Mouse (Mus musculus): ENCODE results near the gene Trim7.
"Not testable (repeated sequence)": the region's sequence is repeated elsewhere in the genome, so short reads cannot be mapped to it uniquely, and the experiment has no call there.

Trim7 gene

GRCm38 (mm10) chr11:48825979-48826751, at the start of gene Trim7, which contains the start of gene Gm12184:
Gene Trim7 (plus strand): TSS chr11:48826140.
Gene Gm12184 (minus strand): TSS chr11:48826655.
- not testable (repeated sequence) for DNase-seq (ENCODE audit: low spot score)

DNA sequence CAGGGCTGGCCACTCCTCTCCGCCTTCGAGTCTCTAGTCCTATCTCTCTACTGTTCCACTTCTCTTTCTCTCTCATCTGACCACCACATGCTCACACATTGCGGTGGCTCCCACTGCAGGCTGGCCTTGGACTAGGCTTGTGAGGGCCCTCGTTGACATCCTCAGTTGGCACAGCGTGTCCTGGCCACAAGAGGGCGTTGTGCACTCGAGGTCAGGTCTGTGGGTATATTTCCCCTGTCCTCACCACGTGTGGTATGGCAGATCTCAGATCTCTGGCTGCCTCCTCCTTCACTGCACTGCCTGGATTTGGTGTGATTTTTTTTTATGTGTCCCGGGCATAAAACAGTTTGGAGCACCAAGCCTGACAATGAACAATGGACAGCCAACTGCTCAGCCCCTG, 49.3 kb upstream of the Trim7 start:
- no peak for DNase-seq (ENCODE audit: low spot score)

- DNase-seq (ENCODE audit: low spot score): no peak
Observed at GRCm38 (mm10) chr11:48777303-48777702, 48.6 kb upstream of the Trim7 start.

DNA sequence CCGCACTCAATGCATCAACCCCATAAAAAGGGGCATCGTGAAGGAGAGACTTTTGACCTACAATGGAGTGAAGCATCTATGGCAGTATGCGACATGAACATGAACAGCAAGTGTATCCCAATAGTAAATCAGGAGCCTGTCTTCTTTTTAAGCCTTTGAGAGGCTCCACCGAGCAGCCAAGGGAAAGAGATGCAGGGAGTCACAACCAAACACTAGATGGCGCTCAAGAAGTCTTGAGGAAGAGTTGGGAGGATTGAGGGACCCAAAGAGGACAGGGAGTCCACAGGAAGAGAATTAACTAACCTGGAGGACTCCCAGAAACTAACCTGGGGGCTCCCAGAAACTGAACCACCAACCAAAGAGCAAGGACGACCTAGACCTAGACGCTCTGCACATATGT, 46.5 kb upstream of the Trim7 start:
- DNase-seq (ENCODE audit: low spot score): no peak

- no peak for DNase-seq (ENCODE audit: low spot score)
Observed at GRCm38 (mm10) chr11:48782243-48782642, 43.7 kb upstream of the Trim7 start.

DNA sequence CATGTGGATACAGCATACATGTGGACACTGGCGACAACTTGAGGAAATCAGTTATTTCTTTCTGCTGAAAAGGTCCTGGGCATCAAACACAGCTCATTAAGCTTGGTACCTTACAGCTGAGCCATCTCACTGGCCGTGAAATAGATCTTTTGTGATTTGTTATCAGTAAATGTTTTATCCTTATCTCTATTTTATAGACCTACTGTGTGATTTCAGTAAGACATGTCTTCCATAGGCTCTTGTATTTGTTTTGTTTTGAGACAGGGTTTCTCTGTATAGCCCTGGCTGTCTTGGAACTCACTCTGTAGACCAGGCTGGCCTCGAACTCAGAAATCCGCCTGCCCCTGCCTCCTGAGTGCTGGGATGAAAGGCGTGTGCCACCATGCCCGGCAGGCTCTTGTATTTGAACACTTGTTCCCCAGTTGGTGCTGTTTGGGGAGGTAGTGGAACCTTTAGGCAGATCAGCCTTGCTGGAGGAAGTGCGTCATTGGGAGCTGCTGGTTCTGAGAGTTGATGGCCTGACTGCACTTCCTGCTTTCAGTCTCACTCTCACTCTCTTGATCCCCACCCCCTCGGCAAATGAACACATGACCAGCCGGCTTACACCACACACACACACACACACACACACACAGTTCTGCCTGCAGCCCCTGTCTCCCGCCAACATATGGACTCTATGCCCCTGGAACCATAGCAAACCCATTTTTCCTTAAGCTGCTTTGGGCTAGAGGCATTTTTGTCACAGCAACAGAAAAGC, 38.3 kb upstream of the Trim7 start:
- no peak for DNase-seq (ENCODE audit: low spot score)

- no peak for DNase-seq (ENCODE audit: low spot score)
Observed at GRCm38 (mm10) chr11:48788311-48789089, 37.4 kb upstream of the Trim7 start.

DNA sequence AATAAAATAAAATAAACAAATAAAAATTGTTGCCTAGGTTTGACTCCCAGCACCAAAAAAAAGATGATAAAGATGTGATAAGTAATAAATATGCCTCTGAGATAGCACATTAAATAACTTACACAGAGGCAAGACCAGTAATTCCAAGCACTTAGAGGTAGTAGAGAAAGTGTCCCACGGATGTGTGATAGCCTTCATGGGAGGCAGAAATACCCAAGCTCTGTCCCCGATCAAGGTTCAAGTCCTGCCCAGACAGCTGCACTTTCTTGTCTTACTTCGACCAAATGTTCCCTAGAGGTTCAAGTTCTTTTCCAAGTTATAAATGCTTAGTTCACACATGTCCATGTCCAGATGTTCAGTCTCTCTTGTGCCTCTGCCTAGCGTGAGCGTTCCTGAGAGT, 36.7 kb upstream of the Trim7 start:
- no peak for DNase-seq (ENCODE audit: low spot score)

GRCm38 (mm10) chr11:48789973-48790823, 35.7 kb upstream of the Trim7 start:
- DNase-seq (ENCODE audit: low spot score): peak; percentile 73

DNA sequence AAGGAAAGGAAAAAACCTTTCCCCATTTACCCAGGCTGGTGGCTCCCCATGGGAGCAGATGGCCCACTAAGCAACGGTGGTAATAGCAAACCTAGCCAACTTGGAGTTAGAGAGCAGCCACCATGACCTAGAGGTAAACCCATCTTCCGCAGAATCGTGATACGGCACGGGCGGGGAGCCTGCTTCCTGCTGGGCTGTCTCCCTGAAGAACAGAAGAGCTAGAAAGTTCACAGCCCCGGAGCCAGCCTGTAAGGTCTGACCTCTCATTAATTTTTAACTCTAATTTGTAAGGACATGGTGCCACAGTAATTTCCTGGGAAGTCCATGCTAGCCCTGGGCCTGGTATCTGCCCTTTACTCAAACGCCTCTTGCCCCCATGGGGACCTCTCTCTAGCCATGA, 35.0 kb upstream of the Trim7 start:
- no peak for DNase-seq (ENCODE audit: low spot score)

DNA sequence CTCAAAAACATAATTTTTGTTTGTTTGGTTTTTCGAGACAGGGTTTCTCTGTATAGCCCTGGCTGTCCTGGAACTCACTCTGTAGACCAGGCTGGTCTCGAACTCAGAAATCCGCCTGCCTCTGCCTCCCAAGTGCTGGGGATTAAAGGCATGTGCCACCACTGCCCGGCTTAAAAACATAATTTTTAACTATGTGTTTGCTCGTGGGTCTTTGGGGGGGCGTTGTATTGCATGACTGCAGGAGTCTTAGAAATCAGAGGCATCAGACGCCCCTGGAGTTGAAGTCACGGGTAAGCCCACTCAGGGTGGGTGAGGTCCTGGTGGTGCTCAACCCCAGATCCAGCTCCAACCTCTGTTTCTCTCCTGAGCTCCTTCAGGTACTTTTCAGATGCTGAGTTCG, 34.0 kb upstream of the Trim7 start:
- DNase-seq (ENCODE audit: low spot score): not testable (repeated sequence)

DNA sequence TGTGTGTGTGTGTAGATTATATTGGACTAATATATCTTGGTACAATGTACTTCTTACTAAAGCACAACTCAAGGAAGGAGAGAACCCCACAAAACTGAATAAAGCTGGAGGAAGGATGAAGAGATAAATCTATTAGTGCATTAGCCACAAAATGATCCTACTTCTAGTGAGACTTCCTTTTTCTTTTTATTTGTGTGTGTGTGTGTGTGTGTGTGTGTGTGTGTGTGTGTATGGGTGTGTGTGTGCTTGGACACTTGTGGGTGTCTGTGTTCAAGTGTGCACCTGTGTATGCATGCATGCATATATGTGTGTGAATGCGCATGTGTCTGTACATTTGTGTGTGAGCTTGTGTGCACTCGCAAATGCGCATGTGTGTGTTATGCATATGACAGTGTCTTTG, 32.8 kb upstream of the Trim7 start:
- no peak for DNase-seq (ENCODE audit: low spot score)

DNA sequence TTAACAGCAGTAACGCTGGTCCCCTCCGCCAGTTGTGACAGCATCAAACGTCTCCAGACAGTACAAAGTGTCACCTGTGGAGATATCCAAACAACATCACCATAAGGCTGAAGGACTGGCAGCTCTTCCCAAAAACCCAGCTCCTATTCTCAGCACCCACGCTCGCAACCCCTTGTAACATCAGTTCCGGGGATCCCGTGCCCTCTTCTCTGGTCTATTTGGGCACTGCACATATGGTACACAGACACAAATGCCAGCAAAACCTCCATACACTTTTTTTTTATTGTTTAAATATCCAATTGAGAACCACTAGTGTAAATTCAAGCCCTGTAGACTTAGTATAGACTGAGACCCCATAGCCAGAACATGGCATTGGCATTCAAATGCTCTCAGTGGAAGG, 30.7 kb upstream of the Trim7 start:
- no peak for DNase-seq (ENCODE audit: low spot score)

DNA sequence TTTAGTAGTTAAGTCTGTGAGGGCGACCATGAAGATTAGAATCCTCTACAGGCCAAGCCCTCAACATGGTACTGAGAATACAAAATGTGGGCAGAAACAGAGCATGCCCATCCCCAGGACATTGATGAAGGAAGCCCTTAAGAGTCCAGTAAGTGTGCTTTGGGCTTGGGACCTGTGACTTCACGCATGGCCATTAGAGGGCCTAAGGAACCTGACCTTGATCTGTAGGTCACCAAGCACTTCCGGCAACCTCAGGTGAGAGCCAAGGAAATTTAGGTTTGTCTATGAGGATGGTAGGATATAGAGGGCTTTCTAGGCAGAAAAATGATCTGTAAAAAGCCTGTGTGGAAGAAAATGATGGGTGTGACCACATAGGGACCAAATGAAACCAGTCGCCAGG, 29.6 kb upstream of the Trim7 start:
- DNase-seq (ENCODE audit: low spot score): no peak

DNA sequence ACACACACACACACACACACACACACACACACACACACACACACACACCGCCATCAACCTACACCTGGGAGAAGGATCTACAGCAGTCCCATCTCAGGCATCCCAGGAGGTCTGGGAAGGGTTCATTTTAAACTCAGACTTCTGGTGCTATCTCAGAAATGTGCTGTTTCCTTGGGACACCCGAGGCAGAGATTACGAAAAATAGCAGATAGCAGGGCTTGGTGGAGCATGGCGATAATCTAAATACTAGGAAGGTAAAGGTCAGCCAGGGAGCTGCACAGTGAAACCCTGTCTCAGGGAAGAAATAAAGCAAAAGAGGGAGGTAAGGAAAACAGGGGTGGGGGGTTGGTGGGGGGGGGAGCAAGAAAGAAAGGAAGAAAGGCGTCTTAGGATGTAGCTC, 28.7 kb upstream of the Trim7 start:
- DNase-seq (ENCODE audit: low spot score): no peak

GRCm38 (mm10) chr11:48798308-48798707, 27.6 kb upstream of the Trim7 start:
- DNase-seq (ENCODE audit: low spot score): no peak

DNA sequence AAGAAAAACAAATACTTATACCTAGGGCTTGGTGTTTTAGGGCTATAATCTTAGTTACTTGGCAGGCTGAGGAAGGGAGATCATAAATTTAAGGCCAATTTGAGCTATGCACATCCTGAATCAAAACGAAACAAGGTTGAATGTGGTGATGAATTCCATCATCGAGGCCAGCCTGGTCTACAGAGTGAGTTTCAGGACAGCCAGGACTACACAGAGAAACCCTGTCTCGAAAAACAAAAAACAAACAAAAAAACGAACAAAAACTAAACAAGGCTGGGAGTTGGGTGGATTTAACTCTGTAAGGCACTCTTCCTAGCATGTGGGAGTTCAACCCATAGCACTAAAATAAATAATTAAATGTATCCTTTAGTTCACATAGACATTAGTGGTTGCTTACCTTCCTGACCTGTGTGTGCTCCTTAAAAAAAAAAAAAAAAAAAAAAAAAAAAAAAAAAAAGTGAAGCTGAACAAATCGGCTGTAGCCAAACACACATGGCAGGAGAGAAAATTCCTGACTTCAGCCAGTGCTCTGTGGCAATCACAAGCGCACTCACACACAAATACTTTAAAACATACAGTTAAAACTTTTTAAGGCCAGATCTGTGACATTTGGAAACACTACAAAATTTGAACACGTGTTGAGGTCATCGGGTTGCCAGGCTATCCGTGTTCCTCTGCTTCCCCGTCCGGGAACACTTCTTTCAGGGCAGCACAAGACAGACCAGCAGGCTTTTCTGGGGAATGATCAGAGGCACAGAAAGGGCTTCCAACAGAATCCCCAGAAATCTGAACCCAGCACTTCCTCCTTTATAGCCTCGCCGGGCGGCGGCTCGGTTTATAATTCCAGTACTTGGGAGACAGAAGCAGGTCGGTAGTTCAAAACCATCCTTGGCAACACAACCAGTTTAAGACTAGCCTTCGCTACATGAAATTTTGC, 26.7 kb upstream of the Trim7 start:
- DNase-seq (ENCODE audit: low spot score): no peak

DNA sequence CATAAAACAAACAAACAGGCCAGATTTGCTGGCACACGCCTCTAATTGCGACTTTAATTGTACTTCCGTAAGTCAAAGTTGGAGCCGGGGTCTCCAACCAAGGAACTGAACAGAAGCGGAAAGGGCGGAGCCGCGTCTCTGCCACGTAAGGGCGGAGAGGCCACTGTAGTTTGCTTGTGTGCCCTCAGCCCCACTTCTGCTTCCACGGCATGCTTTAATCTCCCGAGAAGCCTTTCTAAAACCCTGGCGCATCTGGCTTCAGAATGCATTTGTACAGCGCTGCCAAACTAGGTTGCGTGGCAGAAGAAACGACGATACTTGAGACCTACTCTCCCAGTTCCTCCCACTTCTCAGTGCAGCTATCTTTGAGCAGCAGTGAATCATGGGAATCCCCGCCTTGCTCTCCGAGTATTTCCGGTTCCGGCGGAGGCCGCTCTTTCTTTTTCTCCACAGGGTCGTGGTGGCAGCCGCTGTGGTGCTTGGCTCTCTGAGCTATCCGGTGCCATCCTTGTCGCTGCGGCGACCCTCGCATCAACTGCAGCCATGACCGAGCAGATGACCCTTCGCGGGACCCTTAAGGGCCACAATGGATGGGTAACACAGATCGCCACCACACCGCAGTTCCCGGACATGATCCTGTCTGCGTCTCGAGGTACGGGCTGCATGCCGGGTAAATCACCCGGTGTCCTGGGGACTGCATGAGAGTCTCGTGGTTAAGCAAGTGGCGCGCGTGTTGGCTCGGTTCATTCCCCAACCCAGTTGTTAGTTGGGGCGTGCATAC, 25.8 kb upstream of the Trim7 start, which contains the start of gene Rack1:
Gene Rack1 (plus strand): TSS at position 412 of the 781 bp plus-strand sequence.
- DNase-seq (ENCODE audit: low spot score): peak; percentile 84
